In genomic region chr10:89911889-89912288, GRCm38 (mm10) we compare ENCODE assay signal across 20 mouse cellular contexts. TPM values are rescaled to one million over a fixed set of nuclear protein-coding genes. Genes with fewer than 3 reads are reported as not detected.
DNase-seq lines count a peak whose midpoint lies in the region; ATAC-seq lines count a peak whose summit lies in the region.
"Had no signal": no experiment of that assay in that cellular context is flagged by ENCODE, and none has a peak within 500 bp of the region (broad histone marks: within the 10 kb centered on the region; RNA-seq: fewer than 3 reads in every experiment).

No protein-coding gene starts in this region.

- peak; percentile 29 for DNase-seq in right cerebral cortex, adult 18-20 months
- no peak for DNase-seq in right cerebral cortex, postnatal 25 days
- peak; percentile 89 to 90 for DNase-seq in cerebellum, postnatal 10 days
- no peak for DNase-seq in yolk sac, embryonic 10.5 days (ENCODE audit: low spot score)
- no peak for DNase-seq in kidney, postnatal 36 days
- DNase-seq: adrenal gland, postnatal 25 days; heart, adult 18-20 months; heart, postnatal 10 days; lung, postnatal 36 days; thymus, postnatal 4 days had no signal

- no peaks in the 10 kb centered on the region for H3K27me3 ChIP-seq in forebrain, embryonic 15.5 days
- H3K27me3 ChIP-seq in forebrain, embryonic 12.5 days = no peaks in the 10 kb centered on the region
- H3K27me3 ChIP-seq in heart, embryonic 12.5 days (replicated peaks) = no peaks in the 10 kb centered on the region
- H3K27me3 ChIP-seq: embryonic facial prominence, embryonic 12.5 days; midbrain, embryonic 12.5 days; neural tube, embryonic 12.5 days had no signal

- peaks cover 19% of the 10 kb centered on the region for H3K4me1 ChIP-seq in forebrain, embryonic 15.5 days
- H3K4me1 ChIP-seq in forebrain, embryonic 12.5 days = no peaks in the 10 kb centered on the region
- H3K4me1 ChIP-seq in heart, embryonic 12.5 days (replicated peaks) = no peaks in the 10 kb centered on the region
- H3K4me1 ChIP-seq: embryonic facial prominence, embryonic 12.5 days; limb, embryonic 10.5 days; midbrain, embryonic 12.5 days; neural tube, embryonic 12.5 days had no signal

- no peaks in the 10 kb centered on the region for H3K36me3 ChIP-seq in forebrain, embryonic 15.5 days
- no peaks in the 10 kb centered on the region for H3K36me3 ChIP-seq in forebrain, embryonic 12.5 days (replicated peaks)
- no peaks in the 10 kb centered on the region for H3K36me3 ChIP-seq in heart, embryonic 12.5 days
- H3K36me3 ChIP-seq: embryonic facial prominence, embryonic 12.5 days; limb, embryonic 10.5 days; midbrain, embryonic 12.5 days; neural tube, embryonic 12.5 days had no signal

- no peaks in the 10 kb centered on the region for H3K9me3 ChIP-seq in forebrain, embryonic 15.5 days
- H3K9me3 ChIP-seq in forebrain, embryonic 12.5 days = no peaks in the 10 kb centered on the region
- no peaks in the 10 kb centered on the region for H3K9me3 ChIP-seq in heart, embryonic 12.5 days (replicated peaks)
- H3K9me3 ChIP-seq: embryonic facial prominence, embryonic 12.5 days; limb, embryonic 10.5 days; midbrain, embryonic 12.5 days; neural tube, embryonic 12.5 days had no signal

- no peak overlapping the region for H3K4me3 ChIP-seq in forebrain, embryonic 15.5 days
- H3K4me3 ChIP-seq in forebrain, embryonic 12.5 days (replicated peaks) = no peak overlapping the region
- H3K4me3 ChIP-seq in heart, embryonic 12.5 days = no peak overlapping the region
- H3K4me3 ChIP-seq: embryonic facial prominence, embryonic 12.5 days; limb, embryonic 10.5 days; midbrain, embryonic 12.5 days; neural tube, embryonic 12.5 days had no signal

- ATAC-seq in forebrain, embryonic 15.5 days (replicated peaks) = peak; percentile 82
- ATAC-seq in forebrain, embryonic 12.5 days (ENCODE audit: low FRiP score) = no peak; the same call in 1 of the 2 replicates
- ATAC-seq in heart, embryonic 12.5 days (ENCODE audit: insufficient number of reproducible peaks, low FRiP score) = no peak
- ATAC-seq: intestine, embryonic 16.5 days had no signal

- H3K27ac ChIP-seq in forebrain, embryonic 15.5 days (replicated peaks) = peak overlapping the region; percentile 65
- H3K27ac ChIP-seq in forebrain, embryonic 12.5 days = no peak overlapping the region
- H3K27ac ChIP-seq in heart, embryonic 12.5 days (ENCODE audit: poor library complexity, severe bottlenecking) = no peak overlapping the region
- H3K27ac ChIP-seq: embryonic facial prominence, embryonic 12.5 days; kidney, postnatal 0 days; limb, embryonic 10.5 days; liver, embryonic 14.5 days; midbrain, embryonic 12.5 days; neural tube, embryonic 12.5 days had no signal

- no peak overlapping the region for H3K9ac ChIP-seq in forebrain, embryonic 15.5 days (replicated peaks)
- H3K9ac ChIP-seq in forebrain, embryonic 12.5 days = no peak overlapping the region
- no peak overlapping the region for H3K9ac ChIP-seq in heart, embryonic 12.5 days
- H3K9ac ChIP-seq: embryonic facial prominence, embryonic 12.5 days; liver, embryonic 14.5 days; midbrain, embryonic 12.5 days; neural tube, embryonic 12.5 days had no signal

- WGBS in forebrain, embryonic 15.5 days = 41% methylated on average over 4 of the region's 4 CpGs
- 83% methylated on average over 4 of the region's 4 CpGs for WGBS in forebrain, embryonic 12.5 days
- WGBS in heart, embryonic 12.5 days = 84% methylated on average over 4 of the region's 4 CpGs

- H3K4me2 ChIP-seq in forebrain, embryonic 15.5 days (replicated peaks) = no peak overlapping the region
- no peak overlapping the region for H3K4me2 ChIP-seq in forebrain, embryonic 12.5 days
- H3K4me2 ChIP-seq in heart, embryonic 12.5 days = no peak overlapping the region
- H3K4me2 ChIP-seq: embryonic facial prominence, embryonic 12.5 days; midbrain, embryonic 12.5 days; neural tube, embryonic 12.5 days had no signal

RNA-seq across cellular contexts. Expression of gene Anks1b, which starts 38.6 kb away (rescaled TPM):
- polyA plus RNA-seq in forebrain, embryonic 15.5 days (2015; fragmentation: Nextera tagmentation; extraction: Ambion mirVana) = 55.0 and 63.1 TPM in 2 replicates
- 23.6 and 26.7 TPM in 2 replicates for polyA plus RNA-seq in forebrain, embryonic 12.5 days (2016; fragmentation: Nextera tagmentation; extraction: Ambion mirVana)
- polyA plus RNA-seq in heart, embryonic 12.5 days (2016; fragmentation: Nextera tagmentation; extraction: Ambion mirVana) = 0.05 and 0.40 TPM in 2 replicates
- polyA plus RNA-seq: liver, embryonic 14.5 days had no signal

Comparison
In these comparisons a context has a peak if more than half of its experiments do, and no peak if none do; other contexts are left out.
1. DNase-seq: peak in right cerebral cortex, adult 18-20 months (single experiment) and cerebellum, postnatal 10 days (2 of 2); none in right cerebral cortex, postnatal 25 days (single experiment), yolk sac, embryonic 10.5 days (single experiment) and kidney, postnatal 36 days (0 of 2).
2. RNA of gene Anks1b, which starts 38.6 kb away (polyA plus RNA-seq): 55.0 to 63.1 TPM in forebrain, embryonic 15.5 days and 23.6 to 26.7 TPM in forebrain, embryonic 12.5 days; 0.05 to 0.40 TPM in heart, embryonic 12.5 days; every median in the first group is over 10 times any median in the second.